Mouse (Mus musculus) heart, postnatal 25 days (tissue): ENCODE results near the gene Maml2. TPM values are rescaled to one million over a fixed set of nuclear protein-coding genes. Genes with fewer than 3 reads are reported as not detected.

ENCODE experiments used
- DNase-seq: peaks from one replicate; pipeline ENCODE4 v3.0.0; 2022; ENCODE audit warnings: low spot score
- intact Hi-C: fragments of 180-260 bp; cut with DNase I; formaldehyde crosslinking; loops from one replicate; pipeline ENCODE4 v1.15.1; 2025
- total RNA-seq, 2 experiments: library from RNA; stranded (reverse); gene quantifications; 2 replicates each; pipeline ENCODE4 v1.2.3; 2021

Gene Maml2
- total RNA-seq, 2 experiments from 2014 or later: 5.0 to 6.4 TPM

GRCm38 (mm10) chr9:13307226-13307625 lies 9.5 kb downstream of the Maml2 start:
- intact Hi-C loops: no loop called here

GRCm38 (mm10) chr9:13308718-13309117 lies 11.0 kb downstream of the Maml2 start:
- no peak for DNase-seq
- intact Hi-C loops: no loop called here

More at GRCm38 (mm10) chr9:13307226-13307625, 9.5 kb downstream of the Maml2 start:
- no peak for DNase-seq

GRCm38 (mm10) chr9:13309807-13310206 lies 12.1 kb downstream of the Maml2 start:
- no peak for DNase-seq
- intact Hi-C loops: no loop called here

- DNase-seq: no peak
- intact Hi-C loops: no loop called here
Measured at GRCm38 (mm10) chr9:13310236-13310635, 12.5 kb downstream of the Maml2 start.

GRCm38 (mm10) chr9:13311094-13311493 lies 13.3 kb downstream of the Maml2 start:
- intact Hi-C loops: no loop called here

GRCm38 (mm10) chr9:13313923-13314322 lies 16.2 kb downstream of the Maml2 start:
- DNase-seq: no peak
- intact Hi-C loops: no loop called here

More at GRCm38 (mm10) chr9:13311094-13311493, 13.3 kb downstream of the Maml2 start:
- DNase-seq: no peak

GRCm38 (mm10) chr9:13314577-13315004 lies 16.8 kb downstream of the Maml2 start:
- intact Hi-C loops: no loop called here
- DNase-seq: no peak

GRCm38 (mm10) chr9:13315393-13315792 lies 17.6 kb downstream of the Maml2 start:
- DNase-seq: no peak
- intact Hi-C loops: no loop called here

- no peak for DNase-seq
- intact Hi-C loops: no loop called here
Measured at GRCm38 (mm10) chr9:13319566-13319965, 21.8 kb downstream of the Maml2 start.

GRCm38 (mm10) chr9:13320800-13321364 lies 23.1 kb downstream of the Maml2 start:
- intact Hi-C loops: no loop called here
- no peak for DNase-seq

GRCm38 (mm10) chr9:13323074-13323473 lies 25.3 kb downstream of the Maml2 start:
- intact Hi-C loops: no loop called here
- DNase-seq: no peak

- no peak for DNase-seq
- intact Hi-C loops: no loop called here
Measured at GRCm38 (mm10) chr9:13323612-13324011, 25.9 kb downstream of the Maml2 start.

GRCm38 (mm10) chr9:13414230-13414766 lies 116.5 kb downstream of the Maml2 start:
- DNase-seq: no peak
- intact Hi-C loops: no loop called here

- intact Hi-C loops: no loop called here
- peak; percentile 73 for DNase-seq
Measured at GRCm38 (mm10) chr9:13425031-13425940, 127.5 kb downstream of the Maml2 start.

- intact Hi-C loops: no loop called here
- no peak for DNase-seq
Measured at GRCm38 (mm10) chr9:13429477-13430125, 131.8 kb downstream of the Maml2 start.

GRCm38 (mm10) chr9:13430302-13430701 lies 132.5 kb downstream of the Maml2 start:
- DNase-seq: peak; percentile 43
- intact Hi-C loops: no loop called here

GRCm38 (mm10) chr9:13430744-13431143 lies 133.0 kb downstream of the Maml2 start:
- DNase-seq: no peak
- intact Hi-C loops: no loop called here

GRCm38 (mm10) chr9:13431646-13432045 lies 133.9 kb downstream of the Maml2 start:
- no peak for DNase-seq
- intact Hi-C loops: no loop called here

- DNase-seq: no peak
- intact Hi-C loops: no loop called here
Measured at GRCm38 (mm10) chr9:13433501-13434090, 135.8 kb downstream of the Maml2 start.

- intact Hi-C loops: loop anchor here (5.0 kb wide), 2 partner anchors 136 to 144 kb away; partner anchors contain the start of gene Maml2
- DNase-seq: no peak
Measured at GRCm38 (mm10) chr9:13440911-13441310, 143.2 kb downstream of the Maml2 start.
